Mouse (Mus musculus) E14TG2a.4 (cell line): ENCODE measurements around the gene BC051019.

Experiments
- CTCF ChIP-seq: conservative IDR thresholded peaks from 2 replicates; pipeline ENCODE4 v1.5.1; 2014; ENCODE audit warnings: low read length
- NANOG ChIP-seq: IDR thresholded peaks from 2 replicates; pipeline ENCODE4 v1.6.1; 2014; ENCODE audit warnings: borderline replicate concordance, low read length, mixed read lengths

DNA sequence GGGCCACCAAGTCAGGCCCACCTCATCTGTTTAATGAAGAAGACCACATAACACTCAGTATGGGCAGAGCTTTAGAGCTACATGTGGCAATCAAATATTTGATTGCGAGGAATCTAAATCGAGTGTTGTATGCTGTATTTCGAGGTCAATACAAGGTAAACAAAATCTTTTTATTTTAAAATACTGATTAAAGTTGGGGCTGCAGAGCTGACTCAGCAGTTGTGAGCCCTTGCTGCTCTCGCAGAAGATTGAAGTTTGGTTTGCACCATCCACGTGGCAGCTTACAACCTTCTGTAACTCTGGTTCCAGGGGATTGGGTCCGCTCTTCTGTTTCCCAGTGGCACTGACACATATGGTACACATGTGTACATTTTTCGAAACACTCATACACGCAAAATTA, 30.4 kb upstream of the BC051019 start:
- TF ChIP-seq CTCF (no peak), NANOG (no peak)
